Mouse (Mus musculus): Measurements from ENCODE around the gene Gnaq. TPM values are rescaled to one million over a fixed set of nuclear protein-coding genes. Genes with fewer than 3 reads are reported as not detected.

Gene Gnaq
- polyA plus RNA-seq, 1 experiment = 23.8 TPM

GRCm38 (mm10) chr19:16167185-16167584, 34.6 kb downstream of the Gnaq start:
- Histone ChIP-seq H3K27ac (replicated peaks; ENCODE audit: low read depth, low read length) (0 out of 2 replicates have a peak overlapping the region, but pooled peaks have one; percentile 31), H3K4me1 (ENCODE audit: control insufficient read depth, insufficient read depth, insufficient read length, low read length) (peaks cover 25% of the 10 kb centered on the region), H3K4me3 (ENCODE audit: insufficient read depth, low read depth, low read length) (no peak overlapping the region)

- H3K4me1 ChIP-seq (ENCODE audit: control insufficient read depth, insufficient read depth, insufficient read length, low read length) = peaks cover 23% of the 10 kb centered on the region
- no peak overlapping the region for H3K4me3 ChIP-seq (ENCODE audit: insufficient read depth, low read depth, low read length)
- peak overlapping the region; percentile 81 for H3K27ac ChIP-seq (replicated peaks; ENCODE audit: low read depth, low read length)
Measured at GRCm38 (mm10) chr19:16168192-16168591, 35.6 kb downstream of the Gnaq start.

DNA sequence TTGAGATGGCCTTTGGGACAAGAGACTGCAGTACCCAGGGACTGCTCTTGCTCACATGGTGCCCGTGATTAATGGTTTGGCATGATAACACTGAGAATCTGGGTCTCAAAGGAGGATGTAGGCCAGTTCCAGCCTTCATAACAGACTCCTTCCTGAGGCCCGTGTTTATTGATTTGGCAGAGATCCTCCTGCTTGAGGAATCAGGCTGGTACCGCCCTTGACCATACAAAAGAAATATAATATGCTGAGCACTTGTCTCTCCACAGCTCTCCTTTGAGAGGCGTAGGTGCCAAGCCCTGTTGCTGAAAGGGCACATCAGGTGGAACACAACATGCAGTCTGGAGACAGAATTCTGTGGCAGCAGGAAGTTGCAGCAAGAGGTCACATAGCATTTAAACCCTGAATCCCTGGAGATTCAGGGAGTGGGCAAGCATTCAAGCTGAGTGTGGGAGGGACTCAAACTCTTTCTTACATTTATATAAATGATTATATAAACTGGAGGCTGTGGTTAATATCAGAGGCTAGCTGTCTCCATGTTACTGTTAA, 36.1 kb downstream of the Gnaq start:
- peaks cover 26% of the 10 kb centered on the region for H3K4me1 ChIP-seq (ENCODE audit: control insufficient read depth, insufficient read depth, insufficient read length, low read length)
- peak overlapping the region; percentile 81 for H3K27ac ChIP-seq (replicated peaks; ENCODE audit: low read depth, low read length)

DNA sequence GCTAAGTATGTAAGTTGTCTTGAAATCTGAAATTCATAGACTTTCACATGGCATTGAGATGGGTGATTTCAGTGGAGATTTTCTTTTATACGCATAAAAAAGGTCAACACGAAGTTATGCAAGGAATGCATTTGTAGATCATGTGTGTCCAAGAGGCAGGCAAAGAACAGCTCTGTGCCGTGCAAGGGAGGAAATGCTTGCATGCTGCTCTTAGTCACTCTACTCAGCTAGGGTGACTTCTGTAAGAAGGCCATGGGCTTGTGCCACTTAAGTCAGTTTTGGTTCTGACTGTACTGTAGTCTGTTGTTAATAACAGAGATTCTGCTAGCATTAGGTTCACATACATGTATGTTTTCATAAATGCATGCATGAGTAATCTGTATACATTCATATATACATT, 38.1 kb downstream of the Gnaq start:
- Histone ChIP-seq H3K4me3 (ENCODE audit: insufficient read depth, low read depth, low read length) (no peak overlapping the region), H3K27ac (replicated peaks; ENCODE audit: low read depth, low read length) (no peak overlapping the region), H3K4me1 (ENCODE audit: control insufficient read depth, insufficient read depth, insufficient read length, low read length) (peaks cover 27% of the 10 kb centered on the region)

More for the DNA sequence above, 36.1 kb downstream of the Gnaq start:
- H3K4me3 ChIP-seq (ENCODE audit: insufficient read depth, low read depth, low read length) = no peak overlapping the region

GRCm38 (mm10) chr19:16173721-16174120, 41.1 kb downstream of the Gnaq start:
- Histone ChIP-seq H3K27ac (replicated peaks; ENCODE audit: low read depth, low read length) (no peak overlapping the region), H3K4me3 (ENCODE audit: insufficient read depth, low read depth, low read length) (no peak overlapping the region), H3K4me1 (ENCODE audit: control insufficient read depth, insufficient read depth, insufficient read length, low read length) (peaks cover 19% of the 10 kb centered on the region)

- no peak overlapping the region for H3K27ac ChIP-seq (replicated peaks; ENCODE audit: low read depth, low read length)
- H3K4me1 ChIP-seq (ENCODE audit: control insufficient read depth, insufficient read depth, insufficient read length, low read length) = peaks cover 16% of the 10 kb centered on the region
- H3K4me3 ChIP-seq (ENCODE audit: insufficient read depth, low read depth, low read length) = no peak overlapping the region
Measured at GRCm38 (mm10) chr19:16176426-16176825, 43.8 kb downstream of the Gnaq start.

DNA sequence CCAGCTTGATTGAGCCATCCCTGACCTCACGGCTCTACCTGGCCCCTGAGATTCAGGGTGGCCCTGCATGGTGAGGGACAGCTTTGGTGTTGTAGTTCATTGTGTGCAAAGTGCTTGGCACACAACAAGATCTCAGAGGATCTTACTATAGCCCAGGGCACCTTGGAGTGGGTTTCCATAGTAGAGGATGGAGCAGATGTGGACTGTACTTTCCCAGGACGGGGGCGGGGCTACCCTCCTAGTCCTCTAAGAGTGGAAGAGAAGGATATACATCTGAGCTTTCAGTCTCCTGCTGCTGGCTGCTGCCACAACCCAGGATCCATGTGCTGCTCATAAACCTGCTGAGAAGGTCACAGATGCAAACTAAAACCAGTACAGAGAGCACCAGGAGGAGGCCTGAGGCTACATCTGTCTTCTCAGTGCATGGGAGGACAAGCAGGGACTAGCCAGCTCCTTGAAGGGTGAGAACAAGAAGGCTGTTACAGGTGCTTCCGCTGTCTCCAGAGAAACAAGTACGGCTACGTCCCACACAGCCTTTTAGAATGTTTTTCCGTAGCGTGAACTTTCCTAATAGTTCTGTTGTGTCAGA, 44.6 kb downstream of the Gnaq start:
- Histone ChIP-seq H3K4me1 (ENCODE audit: control insufficient read depth, insufficient read depth, insufficient read length, low read length) (peaks cover 21% of the 10 kb centered on the region), H3K4me3 (ENCODE audit: insufficient read depth, low read depth, low read length) (no peak overlapping the region), H3K27ac (replicated peaks; ENCODE audit: low read depth, low read length) (no peak overlapping the region)

GRCm38 (mm10) chr19:16181258-16181657, 48.6 kb downstream of the Gnaq start:
- Histone ChIP-seq H3K27ac (replicated peaks; ENCODE audit: low read depth, low read length) (peak overlapping the region; percentile 79; the same call in 1 of the 2 replicates), H3K4me1 (ENCODE audit: control insufficient read depth, insufficient read depth, insufficient read length, low read length) (peaks cover 28% of the 10 kb centered on the region), H3K4me3 (ENCODE audit: insufficient read depth, low read depth, low read length) (no peak overlapping the region)

GRCm38 (mm10) chr19:16181852-16182475, 49.3 kb downstream of the Gnaq start:
- peaks cover 28% of the 10 kb centered on the region for H3K4me1 ChIP-seq (ENCODE audit: control insufficient read depth, insufficient read depth, insufficient read length, low read length)
- no peak overlapping the region for H3K4me3 ChIP-seq (ENCODE audit: insufficient read depth, low read depth, low read length)
- H3K27ac ChIP-seq (replicated peaks; ENCODE audit: low read depth, low read length) = peak overlapping the region; percentile 84

- H3K4me1 ChIP-seq (ENCODE audit: control insufficient read depth, insufficient read depth, insufficient read length, low read length) = peaks cover 28% of the 10 kb centered on the region
- H3K27ac ChIP-seq (replicated peaks; ENCODE audit: low read depth, low read length) = 0 out of 2 replicates have a peak overlapping the region, but pooled peaks have one; percentile 36
- H3K4me3 ChIP-seq (ENCODE audit: insufficient read depth, low read depth, low read length) = no peak overlapping the region
Measured at GRCm38 (mm10) chr19:16183592-16184365, 51.1 kb downstream of the Gnaq start.

DNA sequence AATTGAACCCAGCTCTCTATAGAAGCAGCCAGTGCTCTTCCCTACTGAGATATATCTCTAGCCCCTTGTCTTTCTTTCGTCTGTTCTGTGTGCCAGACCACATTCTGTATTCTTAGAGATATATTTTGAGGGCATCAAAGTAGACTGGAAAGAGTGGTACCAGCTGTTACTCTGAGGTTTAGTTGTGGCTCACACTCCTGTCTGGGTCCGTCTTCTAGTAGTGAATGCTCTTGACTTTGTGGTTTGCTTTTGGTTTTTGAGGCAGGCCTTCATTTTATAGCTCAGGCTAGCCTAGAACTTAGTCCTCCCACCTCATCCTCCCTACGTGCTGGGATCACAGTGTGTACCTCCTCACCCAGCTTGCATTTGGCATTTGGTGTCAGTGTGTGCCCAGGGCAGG, 54.4 kb downstream of the Gnaq start:
- H3K4me1 ChIP-seq (ENCODE audit: control insufficient read depth, insufficient read depth, insufficient read length, low read length) = peaks cover 27% of the 10 kb centered on the region
- no peak overlapping the region for H3K27ac ChIP-seq (replicated peaks; ENCODE audit: low read depth, low read length)
- H3K4me3 ChIP-seq (ENCODE audit: insufficient read depth, low read depth, low read length) = no peak overlapping the region

- H3K4me3 ChIP-seq (ENCODE audit: insufficient read depth, low read depth, low read length) = no peak overlapping the region
- H3K4me1 ChIP-seq (ENCODE audit: control insufficient read depth, insufficient read depth, insufficient read length, low read length) = peaks cover 24% of the 10 kb centered on the region
- H3K27ac ChIP-seq (replicated peaks; ENCODE audit: low read depth, low read length) = no peak overlapping the region
Measured at GRCm38 (mm10) chr19:16187952-16188351, 55.3 kb downstream of the Gnaq start.

DNA sequence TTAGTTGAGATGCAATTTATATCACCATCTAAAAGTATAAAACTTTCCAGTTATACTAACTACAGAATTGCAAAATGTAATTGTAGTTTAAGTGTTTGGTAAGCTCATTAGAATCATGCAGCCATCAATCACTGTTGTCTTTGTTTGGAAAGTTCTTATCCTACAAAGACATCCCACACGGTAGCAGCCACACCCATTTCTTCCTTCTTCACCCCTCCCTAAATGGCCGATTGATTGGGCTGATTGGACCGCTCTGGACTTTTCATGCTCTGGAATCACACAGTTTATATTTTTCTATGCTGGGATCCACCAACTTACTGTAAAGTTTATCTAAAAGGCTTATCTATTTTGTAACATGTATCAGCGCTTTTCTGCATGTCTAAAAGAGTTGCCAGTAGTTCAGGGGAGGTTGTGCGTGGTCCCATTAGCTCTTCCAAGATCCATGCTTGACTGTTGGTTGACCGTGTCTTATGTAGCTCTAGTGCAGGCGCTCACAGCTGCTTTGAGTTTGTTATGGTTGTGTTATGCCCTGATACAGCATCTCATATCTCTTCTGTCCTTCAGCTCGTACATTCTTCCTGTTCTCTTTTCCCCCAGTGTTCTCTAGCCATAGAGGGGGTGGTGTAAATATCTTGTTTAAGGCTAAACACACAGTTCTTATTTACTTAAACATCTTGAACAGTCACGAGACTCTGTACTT, 56.6 kb downstream of the Gnaq start:
- H3K27ac ChIP-seq (replicated peaks; ENCODE audit: low read depth, low read length) = no peak overlapping the region
- no peak overlapping the region for H3K4me3 ChIP-seq (ENCODE audit: insufficient read depth, low read depth, low read length)
- peaks cover 17% of the 10 kb centered on the region for H3K4me1 ChIP-seq (ENCODE audit: control insufficient read depth, insufficient read depth, insufficient read length, low read length)

DNA sequence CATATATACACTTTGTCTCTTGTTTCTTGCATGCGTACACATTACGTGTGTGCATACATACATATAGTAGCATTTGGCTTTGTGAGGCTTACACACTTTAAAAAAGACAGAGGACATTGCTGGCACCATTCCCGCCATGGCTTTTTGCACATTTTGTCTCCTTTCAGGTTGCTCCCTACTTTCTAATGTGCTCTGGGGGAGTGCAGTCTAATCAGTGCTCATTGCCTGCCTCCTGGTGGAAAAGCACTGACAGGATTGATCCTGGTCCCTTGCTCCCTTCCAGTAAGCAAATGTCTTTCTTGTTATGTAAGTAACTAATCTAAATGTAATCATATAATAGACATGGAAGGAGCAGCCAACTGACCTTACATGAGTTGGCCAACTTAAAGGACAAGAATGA, 65.5 kb downstream of the Gnaq start:
- Histone ChIP-seq H3K4me1 (ENCODE audit: control insufficient read depth, insufficient read depth, insufficient read length, low read length) (peaks cover 4% of the 10 kb centered on the region), H3K4me3 (ENCODE audit: insufficient read depth, low read depth, low read length) (no peak overlapping the region), H3K27ac (replicated peaks; ENCODE audit: low read depth, low read length) (no peak overlapping the region)

GRCm38 (mm10) chr19:16201356-16201755, 68.7 kb downstream of the Gnaq start:
- Histone ChIP-seq H3K4me1 (ENCODE audit: control insufficient read depth, insufficient read depth, insufficient read length, low read length) (peaks cover 2% of the 10 kb centered on the region), H3K27ac (replicated peaks; ENCODE audit: low read depth, low read length) (no peak overlapping the region), H3K4me3 (ENCODE audit: insufficient read depth, low read depth, low read length) (no peak overlapping the region)

Measured in brown adipose tissue, adult 24 weeks (tissue).